Mouse (Mus musculus) kidney, adult 11 months (tissue): Measurements from ENCODE around the gene Ugt1a6a.

Experiments used
- DNase-seq: peaks from one replicate; pipeline ENCODE4 v3.0.0; 2022

Ugt1a6a gene

GRCm38 (mm10) chr1:88254793-88255465, 120.3 kb downstream of the Ugt1a6a start:
- no peak for DNase-seq

GRCm38 (mm10) chr1:88255466-88255857, 120.9 kb downstream of the Ugt1a6a start:
- no peak for DNase-seq

- no peak for DNase-seq
These were observed 121.6 kb downstream of the Ugt1a6a start for GRCm38 (mm10) chr1:88255989-88256754.

GRCm38 (mm10) chr1:88256886-88257663, 122.5 kb downstream of the Ugt1a6a start:
- no peak for DNase-seq

- DNase-seq = no peak
These were observed 123.1 kb downstream of the Ugt1a6a start for GRCm38 (mm10) chr1:88257681-88258080.

- no peak for DNase-seq
These were observed 123.8 kb downstream of the Ugt1a6a start for GRCm38 (mm10) chr1:88258361-88258760.

GRCm38 (mm10) chr1:88258881-88259642, 124.5 kb downstream of the Ugt1a6a start:
- DNase-seq = no peak

GRCm38 (mm10) chr1:88259643-88260024, 125.0 kb downstream of the Ugt1a6a start:
- no peak for DNase-seq

- peak; percentile 67 for DNase-seq
These were observed 125.5 kb downstream of the Ugt1a6a start for GRCm38 (mm10) chr1:88260114-88260513.

GRCm38 (mm10) chr1:88260604-88261377, 126.2 kb downstream of the Ugt1a6a start:
- DNase-seq = no peak

- DNase-seq = no peak
These were observed 127.1 kb downstream of the Ugt1a6a start for GRCm38 (mm10) chr1:88261706-88262105.

GRCm38 (mm10) chr1:88262255-88262654, 127.6 kb downstream of the Ugt1a6a start:
- DNase-seq = peak; percentile 59

- DNase-seq = no peak
These were observed 128.4 kb downstream of the Ugt1a6a start for GRCm38 (mm10) chr1:88262961-88263360.

- DNase-seq = no peak
These were observed 129.2 kb downstream of the Ugt1a6a start for GRCm38 (mm10) chr1:88263778-88264177.

GRCm38 (mm10) chr1:88264237-88264868, 129.7 kb downstream of the Ugt1a6a start:
- no peak for DNase-seq

GRCm38 (mm10) chr1:88264869-88265240, 130.2 kb downstream of the Ugt1a6a start:
- no peak for DNase-seq

- no peak for DNase-seq
These were observed 131.5 kb downstream of the Ugt1a6a start for GRCm38 (mm10) chr1:88266123-88266522.

GRCm38 (mm10) chr1:88267489-88267888, 132.9 kb downstream of the Ugt1a6a start:
- no peak for DNase-seq

- no peak for DNase-seq
These were observed 133.5 kb downstream of the Ugt1a6a start for GRCm38 (mm10) chr1:88268070-88268469.
